In genomic region chr4:142641069-142641468, GRCm38 (mm10) we compare ENCODE assay signal across 14 mouse cellular contexts.
DNase-seq lines count a peak whose midpoint lies in the region; ATAC-seq and TF ChIP-seq lines count a peak whose summit lies in the region.
"Had no signal": no experiment of that assay in that cellular context is flagged by ENCODE, and none has a peak within 500 bp of the region (broad histone marks: within the 10 kb centered on the region; RNA-seq: fewer than 3 reads in every experiment).

No protein-coding gene starts in this region.

- H3K27ac ChIP-seq in forebrain, embryonic 13.5 days, result no peak overlapping the region
- H3K27ac ChIP-seq in forebrain, embryonic 10.5 days, result no peak overlapping the region
- H3K27ac ChIP-seq in limb, embryonic 11.5 days (replicated peaks; ENCODE audit: low read depth, low read length), result no peak overlapping the region
- no peak overlapping the region for H3K27ac ChIP-seq in limb, embryonic 10.5 days
- H3K27ac ChIP-seq in limb, embryonic 14.5 days (replicated peaks; ENCODE audit: low read depth, low read length), result no peak overlapping the region
- H3K27ac ChIP-seq: embryonic facial prominence, embryonic 12.5 days; heart, adult 2 months had no signal

- H3K9me3 ChIP-seq in forebrain, embryonic 13.5 days (replicated peaks), result no peaks in the 10 kb centered on the region
- H3K9me3 ChIP-seq in forebrain, embryonic 10.5 days, result no peaks in the 10 kb centered on the region
- H3K9me3 ChIP-seq in limb, embryonic 11.5 days (ENCODE audit: control insufficient read depth, low read length), result no peaks in the 10 kb centered on the region
- H3K9me3 ChIP-seq in limb, embryonic 10.5 days (replicated peaks), result no peaks in the 10 kb centered on the region
- H3K9me3 ChIP-seq in limb, embryonic 14.5 days (ENCODE audit: control insufficient read depth, low read length), result no peaks in the 10 kb centered on the region
- H3K9me3 ChIP-seq: embryonic facial prominence, embryonic 12.5 days had no signal

- H3K4me3 ChIP-seq in forebrain, embryonic 13.5 days, result no peak overlapping the region
- H3K4me3 ChIP-seq in forebrain, embryonic 10.5 days, result no peak overlapping the region
- no peak overlapping the region for H3K4me3 ChIP-seq in limb, embryonic 11.5 days (ENCODE audit: low read depth, low read length)
- H3K4me3 ChIP-seq in limb, embryonic 10.5 days, result no peak overlapping the region
- H3K4me3 ChIP-seq in limb, embryonic 14.5 days (replicated peaks; ENCODE audit: low read length), result no peak overlapping the region
- H3K4me3 ChIP-seq: embryonic facial prominence, embryonic 12.5 days; heart, adult 2 months had no signal

- no peak for DNase-seq in forebrain, embryonic 10.5 days (ENCODE audit: extremely low spot score, low spot score)
- DNase-seq in limb, embryonic 11.5 days (ENCODE audit: low spot score), result no peak
- no peak for DNase-seq in limb, embryonic 10.5 days (ENCODE audit: low spot score)
- DNase-seq in ES-CJ7 (ENCODE audit: low read depth, low spot score), result peak; percentile 40
- DNase-seq in limb, embryonic 14.5 days (ENCODE audit: low spot score), result no peak
- no peak for DNase-seq in spleen, postnatal 10 days (ENCODE audit: low spot score in 2 of 2)
- DNase-seq in right cerebral cortex, postnatal 10 days (ENCODE audit: low spot score in 2 of 2), result no peak
- DNase-seq: cerebellum, adult 18-20 months; heart, adult 2 months; kidney, adult 11 months; right cerebral cortex, postnatal 4 days had no signal

- H3K4me1 ChIP-seq in forebrain, embryonic 13.5 days, result peaks cover 19% of the 10 kb centered on the region
- peaks cover 14% of the 10 kb centered on the region for H3K4me1 ChIP-seq in forebrain, embryonic 10.5 days
- H3K4me1 ChIP-seq in limb, embryonic 11.5 days (ENCODE audit: control insufficient read depth, insufficient read depth, low read length), result no peaks in the 10 kb centered on the region
- 0 out of 2 replicates have a peak, but pooled peaks cover 3% of the 10 kb centered on the region for H3K4me1 ChIP-seq in limb, embryonic 10.5 days
- no peaks in the 10 kb centered on the region for H3K4me1 ChIP-seq in limb, embryonic 14.5 days (ENCODE audit: control insufficient read depth, insufficient read depth, low read length)

- 91% methylated on average over 10 of the region's 10 CpGs for WGBS in forebrain, embryonic 13.5 days
- WGBS in forebrain, embryonic 10.5 days, result 92% methylated on average over 10 of the region's 10 CpGs
- WGBS in limb, embryonic 11.5 days, result 85% methylated on average over 10 of the region's 10 CpGs
- WGBS in limb, embryonic 10.5 days, result 95% methylated on average over 10 of the region's 10 CpGs
- 93% methylated on average over 9 of the region's 10 CpGs for WGBS in limb, embryonic 14.5 days

- 0 out of 2 replicates have a peak, but pooled peaks have one; percentile 16 for ATAC-seq in forebrain, embryonic 13.5 days
- ATAC-seq in limb, embryonic 11.5 days (ENCODE audit: insufficient number of reproducible peaks, low FRiP score, low TSS enrichment, low read depth), result peak; percentile 45; the same call in 1 of the 2 replicates
- ATAC-seq in limb, embryonic 14.5 days (ENCODE audit: low FRiP score, low read depth), result 0 out of 2 replicates have a peak, but pooled peaks have one; percentile 37
- ATAC-seq: lung, postnatal 0 days had no signal

- no peak overlapping the region for H3K9ac ChIP-seq in forebrain, embryonic 13.5 days
- H3K9ac ChIP-seq in limb, embryonic 11.5 days (ENCODE audit: low read length), result no peak overlapping the region
- no peak overlapping the region for H3K9ac ChIP-seq in limb, embryonic 14.5 days (ENCODE audit: low read depth, low read length, severe bottlenecking)
- H3K9ac ChIP-seq: embryonic facial prominence, embryonic 12.5 days had no signal

- no peak for TF ChIP-seq POLR2A in limb, embryonic 14.5 days (IDR thresholded peaks at IDR 0.05; ENCODE audit: borderline replicate concordance, extremely low read depth, insufficient read depth, insufficient read length)

- H3K4me2 ChIP-seq in forebrain, embryonic 13.5 days, result no peak overlapping the region
- H3K4me2 ChIP-seq in limb, embryonic 11.5 days (ENCODE audit: low read depth, severe bottlenecking), result no peak overlapping the region
- H3K4me2 ChIP-seq in limb, embryonic 14.5 days (replicated peaks; ENCODE audit: low read depth, low read length, severe bottlenecking), result no peak overlapping the region
- H3K4me2 ChIP-seq: embryonic facial prominence, embryonic 12.5 days had no signal

- H3K27me3 ChIP-seq in forebrain, embryonic 13.5 days, result no peaks in the 10 kb centered on the region; the same call in 1 of the 2 replicates
- no peaks in the 10 kb centered on the region for H3K27me3 ChIP-seq in forebrain, embryonic 10.5 days (ENCODE audit: poor library complexity, severe bottlenecking)
- no peaks in the 10 kb centered on the region for H3K27me3 ChIP-seq in limb, embryonic 11.5 days (ENCODE audit: control insufficient read depth, insufficient read depth, low read length)
- peaks cover 14% of the 10 kb centered on the region for H3K27me3 ChIP-seq in limb, embryonic 10.5 days (ENCODE audit: low read depth, poor library complexity, severe bottlenecking)
- H3K27me3 ChIP-seq in limb, embryonic 14.5 days (ENCODE audit: control insufficient read depth, insufficient read depth, low read length), result no peaks in the 10 kb centered on the region
- H3K27me3 ChIP-seq: embryonic facial prominence, embryonic 12.5 days had no signal

- no peaks in the 10 kb centered on the region for H3K36me3 ChIP-seq in forebrain, embryonic 13.5 days (ENCODE audit: poor library complexity, severe bottlenecking)
- no peaks in the 10 kb centered on the region for H3K36me3 ChIP-seq in forebrain, embryonic 10.5 days (replicated peaks)
- H3K36me3 ChIP-seq in limb, embryonic 11.5 days (ENCODE audit: control insufficient read depth, insufficient read depth, low read length), result no peaks in the 10 kb centered on the region
- no peaks in the 10 kb centered on the region for H3K36me3 ChIP-seq in limb, embryonic 10.5 days
- no peaks in the 10 kb centered on the region for H3K36me3 ChIP-seq in limb, embryonic 14.5 days (ENCODE audit: control insufficient read depth, insufficient read depth, low read length)
- H3K36me3 ChIP-seq: embryonic facial prominence, embryonic 12.5 days had no signal
